Mouse (Mus musculus) heart, embryonic 12.5 days (tissue): Measurements from ENCODE around the gene Mt3. TPM values are rescaled to one million over a fixed set of nuclear protein-coding genes. Genes with fewer than 3 reads are reported as not detected.

Source experiments
- polyA plus RNA-seq: library from polyadenylated mRNA; unstranded; fragments of >200 nt; fragmentation: Nextera tagmentation; extraction: Ambion mirVana; gene quantifications from 2 replicates; pipeline ENCODE4 v1.2.1, GENCODE M21; 2016

Mt3 gene
- polyA plus RNA-seq, 1 experiment from 2014 or later = 24.7 TPM

Other genes starting within 250 kb of the Mt3 start
- gene Amfr, start 139.8 kb upstream of the Mt3 start, polyA plus RNA-seq = 67.2 and 71.1 TPM in 2 replicates
- gene Nudt21, start 115.6 kb upstream of the Mt3 start, polyA plus RNA-seq = 83.1 and 88.5 TPM in 2 replicates
- 13.8 and 14.4 TPM in 2 replicates for gene Ogfod1, start 115.4 kb upstream of the Mt3 start, polyA plus RNA-seq
- gene Bbs2, start 53.7 kb upstream of the Mt3 start, polyA plus RNA-seq = 6.8 and 9.9 TPM in 2 replicates
- gene Mt4, start 15.4 kb upstream of the Mt3 start, polyA plus RNA-seq = not detected in 2 replicates
- 23.6 and 39.2 TPM in 2 replicates for gene Mt2, start 20.1 kb downstream of the Mt3 start, polyA plus RNA-seq
- gene Mt1, start 26.5 kb downstream of the Mt3 start, polyA plus RNA-seq = 129 and 209 TPM in 2 replicates
- 71.6 and 73.6 TPM in 2 replicates for gene Nup93, start 62.0 kb downstream of the Mt3 start, polyA plus RNA-seq
- 0.10 TPM in 1 of 2 replicates, not detected in the other for gene Slc12a3, start 176.6 kb downstream of the Mt3 start, polyA plus RNA-seq
- gene Herpud1, start 233.8 kb downstream of the Mt3 start, polyA plus RNA-seq = 73.1 and 74.9 TPM in 2 replicates